9 mouse cellular contexts compared by ENCODE assay signal in the genomic region with DNA sequence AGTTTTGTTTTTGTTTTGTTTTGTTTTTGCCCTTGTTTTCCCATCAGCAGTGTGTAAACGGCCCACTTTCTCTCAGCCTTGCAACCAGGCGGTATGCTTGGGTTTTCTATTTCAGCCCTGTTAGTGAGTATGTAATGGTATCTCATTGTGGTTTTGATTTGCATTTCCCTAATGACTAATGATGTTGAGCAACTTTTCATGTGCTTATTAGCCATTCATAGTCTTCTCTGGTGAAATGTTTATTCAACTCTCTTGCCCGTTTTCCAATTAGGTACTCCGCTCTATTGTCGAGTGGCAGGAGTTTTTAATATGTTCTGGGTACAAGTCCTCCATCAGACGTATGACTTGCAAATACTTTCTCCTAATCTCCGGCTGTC.
DNase-seq lines count a peak whose midpoint lies in the region; ATAC-seq and TF ChIP-seq lines count a peak whose summit lies in the region.
"Had no signal": no experiment of that assay in that cellular context is flagged by ENCODE, and none has a peak within 500 bp of the region (broad histone marks: within the 10 kb centered on the region; RNA-seq: fewer than 3 reads in every experiment).

No protein-coding gene starts in this region.

- H3K4me2 ChIP-seq in intestine, postnatal 0 days (replicated peaks; ENCODE audit: low read depth) = peak overlapping the region; percentile 40
- H3K4me2 ChIP-seq in intestine, embryonic 15.5 days (replicated peaks) = no peak overlapping the region
- H3K4me2 ChIP-seq: midbrain, embryonic 15.5 days had no signal

- peak; percentile 27 for DNase-seq in Patski (ENCODE audit: low read depth, low spot score)
- no peak for DNase-seq in right cerebral cortex, postnatal 36 days (ENCODE audit: low spot score in 2 of 2)
- DNase-seq in left cerebral cortex, postnatal 36 days (ENCODE audit: low spot score in 2 of 2) = no peak
- DNase-seq: kidney, adult 11 months had no signal

- no peaks in the 10 kb centered on the region for H3K36me3 ChIP-seq in intestine, postnatal 0 days (ENCODE audit: control insufficient read depth, insufficient read depth)
- no peaks in the 10 kb centered on the region for H3K36me3 ChIP-seq in intestine, embryonic 15.5 days
- H3K36me3 ChIP-seq: midbrain, embryonic 15.5 days had no signal

- no peaks in the 10 kb centered on the region for H3K27me3 ChIP-seq in intestine, postnatal 0 days (replicated peaks; ENCODE audit: control insufficient read depth, insufficient read depth, low read length)
- no peaks in the 10 kb centered on the region for H3K27me3 ChIP-seq in intestine, embryonic 15.5 days (replicated peaks)
- H3K27me3 ChIP-seq in Patski = no peaks in the 10 kb centered on the region
- H3K27me3 ChIP-seq: midbrain, embryonic 15.5 days had no signal

- no peak overlapping the region for H3K9ac ChIP-seq in intestine, postnatal 0 days (ENCODE audit: low read depth, low read length)
- H3K9ac ChIP-seq in intestine, embryonic 15.5 days = no peak overlapping the region
- H3K9ac ChIP-seq: midbrain, embryonic 15.5 days had no signal

- intact Hi-C loops in left cerebral cortex, postnatal 36 days (cut with DNase I) = loop anchor here (5.0 kb wide), 1 partner anchor 94 kb away; a partner anchor contains a TSS

- H3K27ac ChIP-seq in intestine, postnatal 0 days (ENCODE audit: low read depth, low read length) = no peak overlapping the region
- no peak overlapping the region for H3K27ac ChIP-seq in intestine, embryonic 15.5 days
- H3K27ac ChIP-seq: midbrain, embryonic 15.5 days had no signal

- H3K4me3 ChIP-seq in intestine, postnatal 0 days (ENCODE audit: low read depth, low read length) = no peak overlapping the region
- no peak overlapping the region for H3K4me3 ChIP-seq in intestine, embryonic 15.5 days (replicated peaks)
- H3K4me3 ChIP-seq: midbrain, embryonic 15.5 days had no signal

- TF ChIP-seq CTCF in intestine, postnatal 0 days (IDR thresholded peaks at IDR 0.05; ENCODE audit: low read depth) = no peak
- no peak for TF ChIP-seq CTCF in Patski (IDR thresholded peaks at IDR 0.05)

- WGBS in intestine, postnatal 0 days = 80% methylated on average over 7 of the region's 7 CpGs
- WGBS in intestine, embryonic 15.5 days = 78% methylated on average over 7 of the region's 7 CpGs

- in situ Hi-C loops in Patski (cut with MboI; ENCODE audit: low pct_unique_long_range_greater_than_20kb) = no loop called here

- CTCF ChIA-PET in Patski (lab: Charles Lee) = no interaction called here

- 0 out of 2 replicates have a peak, but pooled peaks cover 7% of the 10 kb centered on the region for H3K4me1 ChIP-seq in intestine, postnatal 0 days (replicated peaks; ENCODE audit: control insufficient read depth, insufficient read depth, low read length)
- H3K4me1 ChIP-seq in intestine, embryonic 15.5 days (replicated peaks) = peaks cover 15% of the 10 kb centered on the region; the same call in 1 of the 2 replicates

- POLR2A ChIA-PET in Patski (lab: Charles Lee) = no interaction called here

- no peak for ATAC-seq in intestine, postnatal 0 days
- ATAC-seq in intestine, embryonic 15.5 days = no peak
- ATAC-seq in CD4-positive, CD25-positive, alpha-beta regulatory T cell, adult 4 months = peak; percentile 77
- ATAC-seq in Patski = no peak
- ATAC-seq in granulocyte monocyte progenitor cell, adult 5-6 weeks (replicated peaks; ENCODE audit: poor library complexity, severe bottlenecking) = peak; percentile 72
- ATAC-seq: midbrain, embryonic 15.5 days had no signal

- H3K9me3 ChIP-seq in intestine, postnatal 0 days (ENCODE audit: control insufficient read depth) = no peaks in the 10 kb centered on the region
- no peaks in the 10 kb centered on the region for H3K9me3 ChIP-seq in intestine, embryonic 15.5 days
- H3K9me3 ChIP-seq: midbrain, embryonic 15.5 days had no signal

Comparison
In these comparisons a context has a peak if more than half of its experiments do, and no peak if none do; other contexts are left out.
1. ATAC-seq: peak in CD4-positive, CD25-positive, alpha-beta regulatory T cell, adult 4 months (single experiment) and granulocyte monocyte progenitor cell, adult 5-6 weeks (single experiment); none in intestine, postnatal 0 days (single experiment), intestine, embryonic 15.5 days (single experiment) and Patski (single experiment).